ENCODE assay signal across 9 mouse cellular contexts in genomic region chr11:107413251-107413655, GRCm38 (mm10). TPM values are rescaled to one million over a fixed set of nuclear protein-coding genes. Genes with fewer than 3 reads are reported as not detected.
DNase-seq lines count a peak whose midpoint lies in the region; ATAC-seq and TF ChIP-seq lines count a peak whose summit lies in the region.
"Had no signal": no experiment of that assay in that cellular context is flagged by ENCODE, and none has a peak within 500 bp of the region (broad histone marks: within the 10 kb centered on the region; RNA-seq: fewer than 3 reads in every experiment).

No protein-coding gene starts in this region.

- no peaks in the 10 kb centered on the region for H3K36me3 ChIP-seq in kidney, adult 2 months (ENCODE audit: control insufficient read depth, insufficient read depth, low read length)
- H3K36me3 ChIP-seq in forebrain, embryonic 14.5 days (ENCODE audit: control insufficient read depth, insufficient read depth, low read length): no peaks in the 10 kb centered on the region
- no peaks in the 10 kb centered on the region for H3K36me3 ChIP-seq in kidney, embryonic 14.5 days (ENCODE audit: control insufficient read depth, insufficient read depth, low read length)
- H3K36me3 ChIP-seq in liver, embryonic 13.5 days: no peaks in the 10 kb centered on the region

- H3K4me3 ChIP-seq in kidney, adult 2 months (ENCODE audit: insufficient read depth, low read depth, low read length): peak overlapping the region; percentile 7
- peak overlapping the region; percentile 24 for H3K4me3 ChIP-seq in forebrain, embryonic 14.5 days (ENCODE audit: low read depth, low read length)
- peak overlapping the region; percentile 19; the same call in 1 of the 2 replicates for H3K4me3 ChIP-seq in kidney, embryonic 14.5 days (ENCODE audit: low read length)
- peak overlapping the region; percentile 41 for H3K4me3 ChIP-seq in liver, embryonic 13.5 days (replicated peaks)

- H3K9ac ChIP-seq in forebrain, embryonic 14.5 days (ENCODE audit: low read length): peak overlapping the region; percentile 54
- H3K9ac ChIP-seq in kidney, embryonic 14.5 days (ENCODE audit: low read depth, low read length): no peak overlapping the region; the same call in 1 of the 2 replicates
- H3K9ac ChIP-seq in liver, embryonic 13.5 days: peak overlapping the region; percentile 67

- H3K4me1 ChIP-seq in kidney, adult 2 months (ENCODE audit: control insufficient read depth, insufficient read depth, low read length): peaks cover 36% of the 10 kb centered on the region; the same call in 1 of the 2 replicates
- peaks cover 47% of the 10 kb centered on the region for H3K4me1 ChIP-seq in forebrain, embryonic 14.5 days (ENCODE audit: control insufficient read depth, insufficient read depth, low read length)
- H3K4me1 ChIP-seq in kidney, embryonic 14.5 days (ENCODE audit: control insufficient read depth, insufficient read depth, low read length): peaks cover 18% of the 10 kb centered on the region; the same call in 1 of the 2 replicates
- peaks cover 99% of the 10 kb centered on the region for H3K4me1 ChIP-seq in liver, embryonic 13.5 days (replicated peaks)

- no peaks in the 10 kb centered on the region for H3K9me3 ChIP-seq in forebrain, embryonic 14.5 days (replicated peaks; ENCODE audit: control insufficient read depth, low read length)
- no peaks in the 10 kb centered on the region for H3K9me3 ChIP-seq in kidney, embryonic 14.5 days (ENCODE audit: control insufficient read depth, low read length)
- no peaks in the 10 kb centered on the region for H3K9me3 ChIP-seq in liver, embryonic 13.5 days (replicated peaks)

- peak; percentile 51 for DNase-seq in kidney, adult 2 months
- no peak for DNase-seq in kidney, adult 9 months
- DNase-seq in cerebellum, adult 9-10 months: peak; percentile 46
- DNase-seq in forebrain, embryonic 14.5 days (ENCODE audit: low spot score): peak; percentile 89
- peak; percentile 28 for DNase-seq in liver, embryonic 13.5 days
- DNase-seq in right cerebral cortex, postnatal 10 days (ENCODE audit: low spot score in 2 of 2): peak; percentile 82 to 83

- WGBS in kidney, adult 2 months: 15% methylated on average over 14 of the region's 14 CpGs
- under 1% methylated on average over 14 of the region's 14 CpGs for WGBS in forebrain, embryonic 14.5 days
- 2% methylated on average over 14 of the region's 14 CpGs for WGBS in kidney, embryonic 14.5 days
- WGBS in liver, embryonic 13.5 days (ENCODE audit: insufficient replicate concordance): 15% methylated on average over 14 of the region's 14 CpGs

- no peak for TF ChIP-seq CTCF in kidney, adult 2 months (conservative IDR thresholded peaks at IDR 0.05; ENCODE audit: insufficient read depth, insufficient read length, low read depth, low read length)

- H3K4me2 ChIP-seq in forebrain, embryonic 14.5 days (ENCODE audit: low read length): peak overlapping the region; percentile 50
- peak overlapping the region; percentile 38 for H3K4me2 ChIP-seq in kidney, embryonic 14.5 days (replicated peaks; ENCODE audit: low read depth, low read length)
- H3K4me2 ChIP-seq in liver, embryonic 13.5 days: peak overlapping the region; percentile 71

- TF ChIP-seq POLR2A in kidney, adult 2 months (IDR thresholded peaks at IDR 0.05; ENCODE audit: low read depth, low read length): no peak

- peak; percentile 82 for ATAC-seq in forebrain, embryonic 14.5 days
- ATAC-seq in kidney, embryonic 14.5 days (ENCODE audit: low FRiP score, low TSS enrichment): peak; percentile 58; the same call in 1 of the 2 replicates
- ATAC-seq in liver, embryonic 13.5 days (ENCODE audit: low read depth): no peak
- ATAC-seq in megakaryocyte-erythroid progenitor cell, adult 5-6 weeks (replicated peaks; ENCODE audit: low FRiP score, low TSS enrichment, poor library complexity, severe bottlenecking): no peak
- ATAC-seq: Patski had no signal

- H3K27me3 ChIP-seq in kidney, adult 2 months (replicated peaks; ENCODE audit: control insufficient read depth, insufficient read depth, low read length): no peaks in the 10 kb centered on the region
- no peaks in the 10 kb centered on the region for H3K27me3 ChIP-seq in forebrain, embryonic 14.5 days (replicated peaks; ENCODE audit: control insufficient read depth, insufficient read depth, low read length)
- H3K27me3 ChIP-seq in kidney, embryonic 14.5 days (ENCODE audit: control insufficient read depth, insufficient read depth, low read length): no peaks in the 10 kb centered on the region
- no peaks in the 10 kb centered on the region for H3K27me3 ChIP-seq in liver, embryonic 13.5 days
- H3K27me3 ChIP-seq: Patski had no signal

- H3K27ac ChIP-seq in kidney, adult 2 months (ENCODE audit: insufficient read depth, low read depth, low read length): 0 out of 2 replicates have a peak overlapping the region, but pooled peaks have one; percentile 12
- H3K27ac ChIP-seq in forebrain, embryonic 14.5 days (ENCODE audit: low read depth, low read length): peak overlapping the region; percentile 90
- peak overlapping the region; percentile 62; the same call in 1 of the 2 replicates for H3K27ac ChIP-seq in kidney, embryonic 14.5 days (ENCODE audit: low read depth, low read length)
- H3K27ac ChIP-seq in liver, embryonic 13.5 days: peak overlapping the region; percentile 67

RNA-seq across cellular contexts. Expression of gene Pitpnc1, which starts 57.2 kb away (rescaled TPM):
- polyA plus RNA-seq in kidney, adult 2 months (2012; rRNA removed): 15.0 and 18.5 TPM in 2 replicates
- 31.4 and 38.9 TPM in 2 replicates for polyA plus RNA-seq in forebrain, embryonic 14.5 days (2014; fragmentation: Nextera tagmentation; extraction: Ambion mirVana)
- polyA plus RNA-seq in kidney, embryonic 14.5 days (2014; fragmentation: Nextera tagmentation; extraction: Ambion mirVana): 15.2 and 19.4 TPM in 2 replicates
- polyA plus RNA-seq in liver, embryonic 13.5 days (2015; fragmentation: Nextera tagmentation; extraction: Ambion mirVana): 7.4 and 8.3 TPM in 2 replicates
- 35.0 and 44.4 TPM in 2 replicates for total RNA-seq in megakaryocyte-erythroid progenitor cell, adult 5-6 weeks (2014; fragmentation: Nextera tagmentation)
- 28.6 and 33.9 TPM in 2 replicates for total RNA-seq in megakaryocyte-erythroid progenitor cell, adult 5-6 weeks (2017)

Comparison
In these comparisons a context has a peak if more than half of its experiments do, and no peak if none do; other contexts are left out.
1. H3K27ac ChIP-seq: peak in every context shown above with its lines; median percentile 90 in forebrain, embryonic 14.5 days; 67 in liver, embryonic 13.5 days; 62 in kidney, embryonic 14.5 days; 12 in kidney, adult 2 months.
2. ATAC-seq: peak in forebrain, embryonic 14.5 days (single experiment) and kidney, embryonic 14.5 days (single experiment); none in liver, embryonic 13.5 days (single experiment) and megakaryocyte-erythroid progenitor cell, adult 5-6 weeks (single experiment).
3. Peak in every context shown above with its lines, with median percentiles within 50 percentile points of each other: H3K4me3 ChIP-seq and H3K4me2 ChIP-seq.